Mouse (Mus musculus): ENCODE measurements at regions not wholly inside any gene's neighbourhood (a gene's known extent, or its start where the extent isn't known, plus 50 kb on each side); places are given as distances from the start of the nearest gene placed in this dataset.
"Not testable (repeated sequence)": the region's sequence is repeated elsewhere in the genome, so short reads cannot be mapped to it uniquely, and the experiment has no call there.

GRCm38 (mm10) chr2:18453426-18453825 is 60.8 kb upstream of the Dnajc1 start:
- DNase-seq = not testable (repeated sequence)

- no peak for DNase-seq
Measured at GRCm38 (mm10) chr2:18445809-18446208, 53.2 kb upstream of the Dnajc1 start.
